15 mouse cellular contexts compared by ENCODE assay signal in the genomic region with DNA sequence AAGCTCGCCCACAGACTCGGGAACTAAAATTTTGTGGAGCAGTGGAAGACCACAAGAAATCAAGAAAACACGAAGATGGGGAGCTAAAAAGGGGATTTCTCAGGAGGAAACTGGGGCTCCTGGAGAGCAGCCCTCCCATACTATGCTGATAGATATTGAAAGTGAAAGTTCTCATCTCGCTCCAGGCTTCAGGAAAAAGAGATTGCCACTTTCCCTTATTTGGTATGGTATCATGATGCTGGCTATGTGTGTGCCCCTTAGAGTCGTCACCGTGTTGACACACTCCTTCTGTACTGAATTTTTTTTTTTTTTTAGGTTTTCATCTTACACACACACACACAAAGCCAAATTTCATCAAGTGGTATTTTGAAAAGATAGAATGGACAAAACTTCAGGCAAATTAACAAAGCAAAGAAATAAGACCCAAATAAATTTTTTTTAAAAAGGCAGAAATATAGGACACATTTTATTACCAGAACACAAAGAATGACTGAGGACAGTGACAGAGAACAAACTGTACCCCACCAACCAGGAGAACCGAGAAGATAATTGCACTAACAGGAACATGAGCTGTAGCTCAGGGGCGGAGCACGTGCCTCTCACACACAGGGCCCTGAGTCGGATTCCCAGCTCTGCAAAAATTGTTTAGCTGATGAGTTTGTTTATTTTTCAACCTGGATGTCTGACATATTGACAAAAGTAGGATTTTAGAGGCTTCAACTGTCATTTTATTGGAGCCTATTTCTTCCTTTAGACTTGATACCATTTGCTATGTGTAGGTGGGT.
DNase-seq lines count a peak whose midpoint lies in the region; ATAC-seq lines count a peak whose summit lies in the region.
"Had no signal": no experiment of that assay in that cellular context is flagged by ENCODE, and none has a peak within 500 bp of the region (broad histone marks: within the 10 kb centered on the region; RNA-seq: fewer than 3 reads in every experiment).

No protein-coding gene starts in this region.

- H3K4me2 ChIP-seq in heart, embryonic 13.5 days, result peak overlapping the region; percentile 44
- H3K4me2 ChIP-seq in liver, embryonic 12.5 days, result peak overlapping the region; percentile 23
- H3K4me2 ChIP-seq: kidney, embryonic 15.5 days; limb, embryonic 13.5 days had no signal

- H3K9me3 ChIP-seq in heart, embryonic 13.5 days, result no peaks in the 10 kb centered on the region
- no peaks in the 10 kb centered on the region for H3K9me3 ChIP-seq in liver, embryonic 12.5 days (replicated peaks)
- H3K9me3 ChIP-seq: kidney, embryonic 15.5 days; limb, embryonic 13.5 days had no signal

- no peak overlapping the region for H3K27ac ChIP-seq in heart, embryonic 13.5 days (replicated peaks)
- no peak overlapping the region for H3K27ac ChIP-seq in liver, embryonic 12.5 days
- H3K27ac ChIP-seq: kidney, embryonic 15.5 days; limb, embryonic 13.5 days had no signal

- ATAC-seq in heart, embryonic 13.5 days (ENCODE audit: extremely low read depth, insufficient number of reproducible peaks, low FRiP score, low TSS enrichment), result no peak
- no peak for ATAC-seq in liver, embryonic 12.5 days
- ATAC-seq: forebrain, postnatal 0 days; hindbrain, embryonic 16.5 days had no signal

- H3K4me1 ChIP-seq in heart, embryonic 13.5 days, result no peaks in the 10 kb centered on the region
- no peaks in the 10 kb centered on the region for H3K4me1 ChIP-seq in liver, embryonic 12.5 days
- H3K4me1 ChIP-seq: kidney, embryonic 15.5 days; limb, embryonic 13.5 days had no signal

- no peaks in the 10 kb centered on the region for H3K27me3 ChIP-seq in heart, embryonic 13.5 days (replicated peaks)
- no peaks in the 10 kb centered on the region for H3K27me3 ChIP-seq in liver, embryonic 12.5 days (replicated peaks)
- H3K27me3 ChIP-seq: kidney, embryonic 15.5 days; limb, embryonic 13.5 days had no signal

- no peaks in the 10 kb centered on the region for H3K36me3 ChIP-seq in heart, embryonic 13.5 days
- no peaks in the 10 kb centered on the region for H3K36me3 ChIP-seq in liver, embryonic 12.5 days
- H3K36me3 ChIP-seq: kidney, embryonic 15.5 days; limb, embryonic 13.5 days had no signal

- DNase-seq in heart, postnatal 4 days, result no peak
- peak; percentile 73 for DNase-seq in 416B (ENCODE audit: low read depth)
- DNase-seq in NIH3T3 (ENCODE audit: low read depth), result peak; percentile 51
- DNase-seq in neural tube, embryonic 10.5 days (ENCODE audit: extremely low spot score, low spot score), result no peak
- no peak for DNase-seq in ovary, postnatal 14 days (ENCODE audit: low spot score)
- DNase-seq in adrenal gland, postnatal 10 days, result no peak
- DNase-seq: cerebellum, adult 9-11 months; forebrain, postnatal 0 days; heart, adult 11 months; retina, postnatal 1 day had no signal

- no peak overlapping the region for H3K9ac ChIP-seq in heart, embryonic 13.5 days
- H3K9ac ChIP-seq in liver, embryonic 12.5 days, result no peak overlapping the region
- H3K9ac ChIP-seq: forebrain, postnatal 0 days; kidney, embryonic 15.5 days; limb, embryonic 13.5 days had no signal

- peak overlapping the region; percentile 17 for H3K4me3 ChIP-seq in heart, embryonic 13.5 days
- H3K4me3 ChIP-seq in liver, embryonic 12.5 days, result no peak overlapping the region
- H3K4me3 ChIP-seq: kidney, embryonic 15.5 days; limb, embryonic 13.5 days had no signal

- 61% methylated on average over 10 of the region's 10 CpGs for WGBS in heart, embryonic 13.5 days
- 53% methylated on average over 10 of the region's 10 CpGs for WGBS in liver, embryonic 12.5 days (ENCODE audit: insufficient replicate concordance)

Comparison
In these comparisons a context has a peak if more than half of its experiments do, and no peak if none do; other contexts are left out.
1. DNase-seq: peak in 416B (single experiment) and NIH3T3 (single experiment); none in heart, postnatal 4 days (single experiment), neural tube, embryonic 10.5 days (single experiment), ovary, postnatal 14 days (single experiment) and adrenal gland, postnatal 10 days (single experiment).